Mouse (Mus musculus) bone marrow, adult 2 months (tissue): ENCODE data around the gene Ube2d3.

Source experiments
- CTCF ChIP-seq: fragments of 200-500 bp; IDR thresholded peaks from 2 replicates; pipeline ENCODE4 v1.5.1; 2011; ENCODE audit warnings: low read length, control low read depth; ENCODE audit not compliant: control insufficient read depth, insufficient read depth
- POLR2A ChIP-seq: fragments of 200-500 bp; IDR thresholded peaks from 2 replicates; pipeline ENCODE4 v1.6.1; 2011; ENCODE audit warnings: low read depth, mild to moderate bottlenecking, control low read depth, low read length, borderline replicate concordance; ENCODE audit not compliant: control insufficient read depth

DNA sequence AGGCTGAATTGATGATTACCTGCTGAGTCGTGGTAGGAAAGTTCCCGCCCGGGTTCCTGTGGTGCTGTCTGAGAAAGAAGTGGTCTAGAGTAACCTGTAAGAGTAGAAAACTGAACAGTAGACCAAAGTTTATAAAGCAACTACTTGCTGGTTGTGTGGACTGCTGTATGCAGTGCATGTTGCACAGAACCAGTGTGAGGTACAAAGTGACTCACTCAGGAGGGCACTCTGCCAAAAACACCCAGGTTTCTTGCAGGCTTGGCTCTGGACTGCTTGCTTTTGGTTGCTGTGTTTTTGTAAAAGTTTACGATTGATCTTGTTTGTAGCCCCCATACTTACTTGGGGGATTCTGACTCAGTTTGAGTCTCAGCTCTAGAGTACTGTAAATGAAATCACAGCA lies 32.0 kb downstream of the Ube2d3 start:
- TF ChIP-seq CTCF, result no peak
- TF ChIP-seq POLR2A, result no peak
